Mouse (Mus musculus) right cerebral cortex, adult 2 months (tissue): ENCODE data around the gene Chchd6.
A peak's percentile ranks its signal among the peaks of the same experiment; 100 is the strongest.

ENCODE experiments used
- DNase-seq, 2 experiments: peaks; one replicate each; pipeline ENCODE4 v3.0.0; 2021 to 2022; ENCODE audit warnings: low spot score in 2 of 2

Gene Chchd6

GRCm38 (mm10) chr6:89452976-89453674 is 142.3 kb downstream of the Chchd6 start:
- DNase-seq, result peak in 1 of 2 experiments; percentile 43

- DNase-seq, result no peak
Observed at GRCm38 (mm10) chr6:89452356-89452755, 143.1 kb downstream of the Chchd6 start.

- DNase-seq, result peak; percentile 12 to 35
Observed at GRCm38 (mm10) chr6:89448736-89449135, 146.7 kb downstream of the Chchd6 start.

GRCm38 (mm10) chr6:89440671-89441070 is 154.8 kb downstream of the Chchd6 start:
- DNase-seq, result no peak

DNA sequence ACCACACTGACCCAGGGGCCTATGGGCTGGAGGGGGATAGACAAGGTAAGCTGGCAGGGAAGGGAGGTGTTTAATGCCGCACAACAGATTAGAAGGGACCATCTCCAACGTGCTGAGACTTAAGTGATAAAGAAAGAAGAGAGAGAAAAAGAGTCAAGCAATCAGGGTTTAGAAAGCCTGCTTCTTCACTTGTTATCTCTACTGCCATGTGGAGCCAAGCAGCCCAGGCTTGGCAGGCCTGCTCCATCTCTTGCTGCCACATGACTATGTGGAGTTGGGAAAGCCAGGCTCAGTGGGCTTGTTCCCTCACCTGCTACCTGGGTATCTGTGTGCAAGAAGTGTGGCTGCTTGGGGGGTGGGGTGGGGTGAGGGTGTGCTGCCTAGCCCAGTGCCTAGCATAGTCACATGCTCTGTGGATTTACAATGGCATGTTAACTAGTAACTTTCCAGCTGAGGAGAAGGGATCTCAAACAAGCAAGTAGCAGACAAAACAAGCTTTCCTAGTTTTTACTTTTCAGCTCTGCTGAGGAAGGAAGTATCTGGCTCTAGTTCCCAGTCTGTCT is 163.5 kb downstream of the Chchd6 start:
- no peak for DNase-seq

- no peak for DNase-seq
Observed at GRCm38 (mm10) chr6:89430749-89431148, 164.7 kb downstream of the Chchd6 start.

- no peak for DNase-seq
Observed at GRCm38 (mm10) chr6:89428661-89429375, 166.6 kb downstream of the Chchd6 start.

GRCm38 (mm10) chr6:89424461-89424860 is 171.0 kb downstream of the Chchd6 start:
- no peak for DNase-seq

DNA sequence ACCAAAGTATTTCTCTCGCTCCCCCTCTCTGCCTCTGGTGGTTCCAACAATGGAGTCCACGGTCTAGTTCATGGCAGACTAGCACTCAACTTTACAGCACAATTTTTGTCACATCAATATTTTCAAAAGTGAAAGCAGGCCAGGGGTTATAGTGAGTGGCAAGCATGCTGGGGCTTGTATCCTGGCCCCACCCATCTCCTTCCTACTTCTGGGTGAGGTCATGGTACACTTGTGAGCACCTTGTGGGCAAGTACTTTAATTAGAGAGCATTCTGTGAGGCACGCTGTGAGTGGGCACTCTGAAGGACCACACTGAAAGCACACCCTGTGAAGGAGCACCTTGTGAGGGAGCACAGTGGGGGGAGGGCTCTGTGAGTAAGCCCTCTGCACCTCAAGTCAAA is 172.8 kb downstream of the Chchd6 start:
- DNase-seq, result no peak

DNA sequence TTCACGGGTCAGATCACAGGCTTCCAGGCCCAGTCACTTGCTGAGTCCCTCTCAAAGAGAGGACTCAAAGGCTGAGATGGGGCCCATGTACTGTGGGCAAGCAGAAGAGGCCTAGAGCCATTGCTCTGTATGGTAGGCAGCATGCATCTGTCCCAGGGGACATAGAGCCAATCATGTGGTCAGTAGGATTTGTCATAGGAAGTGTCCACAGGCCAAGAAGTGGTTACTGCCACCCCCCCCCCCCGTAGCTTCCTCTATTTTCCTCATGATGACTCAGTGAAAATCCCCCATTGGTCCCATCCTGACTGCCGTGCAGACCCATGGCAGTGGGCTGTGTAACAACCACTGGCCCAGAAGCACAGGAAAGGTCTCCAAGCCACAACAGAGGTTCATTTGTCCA is 173.5 kb downstream of the Chchd6 start:
- DNase-seq, result no peak

GRCm38 (mm10) chr6:89421503-89421902 is 173.9 kb downstream of the Chchd6 start:
- DNase-seq, result no peak

- no peak for DNase-seq
Observed at GRCm38 (mm10) chr6:89420756-89421155, 174.7 kb downstream of the Chchd6 start.

GRCm38 (mm10) chr6:89420110-89420509 is 175.3 kb downstream of the Chchd6 start:
- no peak for DNase-seq

GRCm38 (mm10) chr6:89419066-89419815 is 176.2 kb downstream of the Chchd6 start:
- DNase-seq, result no peak

DNA sequence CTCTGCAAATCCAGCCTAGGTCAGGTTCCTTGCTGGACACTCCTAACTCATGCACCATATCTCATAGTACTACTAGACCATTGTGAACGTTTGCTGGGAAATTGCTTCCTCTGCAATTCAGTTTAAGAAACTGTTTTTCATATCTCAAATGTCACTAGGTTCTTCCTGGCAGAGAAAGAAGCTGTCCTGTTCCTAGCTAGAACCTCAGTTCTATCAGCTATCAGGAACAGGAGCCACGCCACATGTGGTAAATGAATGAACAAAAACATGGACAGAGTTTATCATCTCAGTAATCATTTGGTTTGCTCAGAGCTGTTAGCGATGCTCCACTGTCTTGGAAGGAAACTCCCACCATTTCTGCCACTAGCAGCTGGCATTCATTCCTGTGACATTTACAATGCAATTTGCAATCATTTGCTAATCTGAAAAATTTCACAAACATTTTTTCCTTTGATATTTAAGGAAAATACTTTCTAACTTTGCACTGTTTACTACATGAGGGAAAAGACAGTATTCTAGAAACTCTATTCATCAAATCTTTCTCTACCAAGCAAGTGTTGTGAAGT is 179.3 kb downstream of the Chchd6 start:
- peak in 1 of 2 experiments; percentile 13 for DNase-seq

- no peak for DNase-seq
Observed at GRCm38 (mm10) chr6:89415091-89415490, 180.4 kb downstream of the Chchd6 start.

- no peak for DNase-seq
Observed at GRCm38 (mm10) chr6:89414126-89414525, 181.3 kb downstream of the Chchd6 start.

DNA sequence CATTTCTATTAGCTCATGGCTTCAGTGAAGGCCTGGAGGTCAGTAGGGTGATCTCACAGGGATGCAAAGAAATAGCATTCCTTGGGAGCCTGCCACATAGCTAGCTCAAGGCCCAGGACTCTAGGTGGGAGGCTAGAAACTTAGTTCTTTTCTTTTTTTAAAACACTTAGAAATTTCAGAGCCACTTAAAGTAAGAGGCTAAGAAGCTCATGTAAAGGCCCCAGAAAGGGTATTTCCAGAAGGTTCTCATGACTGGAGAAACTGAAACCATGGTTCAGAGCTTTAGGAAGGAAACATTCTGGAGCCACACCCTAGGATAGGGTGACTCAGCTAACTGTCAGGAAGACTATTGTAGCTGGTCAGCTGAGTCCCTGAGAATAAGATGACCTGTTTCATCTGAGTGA is 182.0 kb downstream of the Chchd6 start:
- DNase-seq, result no peak

DNA sequence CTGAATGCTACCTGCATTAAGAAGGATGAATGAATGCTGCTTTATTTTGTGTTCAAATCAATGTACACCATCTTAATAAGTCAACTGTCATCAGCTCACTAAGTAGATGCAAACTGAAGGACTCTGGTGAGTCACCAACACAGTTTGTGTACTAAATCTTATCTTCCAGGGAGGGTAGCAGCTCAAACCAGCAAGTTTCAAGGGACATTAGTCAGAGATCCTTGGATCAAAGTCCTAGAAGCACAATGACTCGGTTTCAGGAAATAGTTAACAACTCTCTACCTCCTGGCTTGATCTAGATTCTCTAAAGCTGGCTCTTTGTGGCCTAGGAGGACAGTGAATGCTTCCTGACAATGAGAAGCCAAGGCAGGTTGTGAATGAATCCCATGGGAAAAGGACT is 182.9 kb downstream of the Chchd6 start:
- DNase-seq, result no peak

DNA sequence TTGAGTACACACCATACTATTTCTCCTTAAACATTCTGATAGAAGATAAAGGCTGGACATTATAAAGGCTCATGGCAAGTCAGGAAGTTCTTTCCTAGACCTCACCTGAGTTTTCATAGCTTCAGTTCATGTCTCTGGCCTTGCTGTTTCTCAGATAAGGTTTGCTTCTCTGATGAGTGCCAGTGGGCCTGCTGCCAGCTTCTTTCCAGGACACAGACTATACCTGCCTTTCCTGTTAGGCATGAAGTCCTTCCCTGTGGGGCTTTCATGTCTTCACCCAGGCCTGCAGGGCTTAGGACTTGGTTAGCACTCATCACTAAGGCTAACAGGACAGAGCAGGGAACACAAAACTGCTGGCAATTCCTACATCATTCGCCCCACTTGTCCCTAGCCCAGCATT is 186.4 kb downstream of the Chchd6 start:
- DNase-seq, result no peak

DNA sequence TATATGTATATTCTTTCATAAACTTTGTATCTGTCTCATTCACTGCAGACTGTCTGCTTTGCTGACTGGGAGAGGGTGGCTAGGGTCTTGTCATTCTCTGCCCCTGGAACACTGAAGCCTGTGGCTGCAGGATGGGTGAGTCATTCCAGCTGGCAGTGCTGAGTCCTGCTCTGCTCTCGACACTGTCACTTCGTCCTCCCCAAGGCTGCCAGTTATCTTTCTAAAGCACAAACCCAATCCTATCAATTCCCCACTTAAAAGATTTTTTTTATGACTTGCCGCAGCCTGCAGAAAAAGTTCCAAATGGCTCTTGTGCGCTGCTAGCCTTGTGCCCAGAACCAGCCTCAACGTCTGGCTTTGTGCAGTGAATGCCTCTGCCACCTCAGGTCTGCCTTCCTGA is 187.2 kb downstream of the Chchd6 start:
- DNase-seq, result no peak
